Mouse (Mus musculus) CH12.LX (cell line): ENCODE measurements around the gene Gm9821. TPM values are rescaled to one million over a fixed set of nuclear protein-coding genes. Genes with fewer than 3 reads are reported as not detected.
A peak's percentile ranks its signal among the peaks of the same experiment; 100 is the strongest.

Experiments used
- DNase-seq: peaks from one replicate; pipeline ENCODE4 v3.0.0-alpha.2; 2013; ENCODE audit errors: extremely low read depth
- H3K27ac ChIP-seq: 2 replicates; pipeline ENCODE4 v1.5.1; 2012; ENCODE audit warnings: low read depth, mild to moderate bottlenecking, control low read depth, moderate library complexity; ENCODE audit not compliant: insufficient read depth
- H3K27me3 ChIP-seq: replicated peaks from 2 replicates; pipeline ENCODE3; 2012; ENCODE audit warnings: inconsistent platforms
- H3K36me3 ChIP-seq, 2 experiments: replicated peaks in 1 of 2; 2 replicates each; pipeline versions ENCODE3 to v1.6.1; 2012; ENCODE audit warnings: inconsistent platforms in 1 of 2, low read length in 1 of 2, mild to moderate bottlenecking in 1 of 2, mixed read lengths in 1 of 2, moderate library complexity in 1 of 2; ENCODE audit not compliant: control insufficient read depth in 1 of 2, insufficient read depth in 1 of 2
- H3K4me1 ChIP-seq, 2 experiments: 2 replicates each; pipeline ENCODE4 v1.6.1; 2012; ENCODE audit warnings: inconsistent platforms in 1 of 2, moderate library complexity in 1 of 2; ENCODE audit not compliant: insufficient read depth in 2 of 2, control insufficient read depth in 1 of 2
- H3K4me2 ChIP-seq: 2 replicates; pipeline ENCODE4 v1.6.1; 2012; ENCODE audit warnings: low read depth, mild to moderate bottlenecking, control low read depth; ENCODE audit not compliant: poor library complexity, insufficient read depth, severe bottlenecking
- H3K4me3 ChIP-seq, 3 experiments: fragments of 150-350 bp in 1 of 3; sonication (generic) in 1 of 3; replicated peaks in 1 of 3; 2 replicates each; pipeline versions ENCODE3 to v1.5.1; 2011 to 2012; ENCODE audit warnings: low read depth in 2 of 3, low read length in 2 of 3, mild to moderate bottlenecking in 2 of 3, moderate library complexity in 2 of 3, control low read depth in 1 of 3, improper control_type of control experiment in 1 of 3, inconsistent platforms in 1 of 3, mixed read lengths in 1 of 3; ENCODE audit not compliant: poor library complexity in 1 of 3
- H3K79me2 ChIP-seq: replicated peaks from 2 replicates; pipeline ENCODE4 v1.6.1; 2012; ENCODE audit warnings: mild to moderate bottlenecking, moderate library complexity; ENCODE audit not compliant: control insufficient read depth, poor library complexity, insufficient read depth, severe bottlenecking; ENCODE audit errors: extremely low read depth
- H3K9ac ChIP-seq: 2 replicates; pipeline ENCODE4 v1.6.1; 2012; ENCODE audit warnings: low read depth, mild to moderate bottlenecking, control low read depth, moderate library complexity; ENCODE audit not compliant: insufficient read depth
- H3K9me3 ChIP-seq: replicated peaks from 2 replicates; pipeline ENCODE3; 2012; ENCODE audit warnings: low read length, inconsistent platforms, mixed read lengths
- CHD2 ChIP-seq: IDR thresholded peaks from 2 replicates; pipeline ENCODE4 v1.6.1; 2011; ENCODE audit warnings: low read length, improper control_type of control experiment
- CTCF ChIP-seq, 2 experiments: IDR thresholded peaks in 1 of 2; conservative IDR thresholded peaks in 1 of 2; 2 replicates each; pipeline ENCODE4 v1.5.1; 2011 to 2012; ENCODE audit warnings: low read depth in 2 of 2, low read length in 2 of 2, improper control_type of control experiment in 1 of 2, inconsistent platforms in 1 of 2, mild to moderate bottlenecking in 1 of 2, moderate library complexity in 1 of 2
- ELF1 ChIP-seq: IDR thresholded peaks from 2 replicates; pipeline ENCODE4 v1.6.1; 2014; ENCODE audit warnings: low read depth, mild to moderate bottlenecking, inconsistent platforms, low read length, improper control_type of control experiment
- ETS1 ChIP-seq: conservative IDR thresholded peaks from 2 replicates; pipeline ENCODE4 v1.6.1; 2012; ENCODE audit warnings: low read depth, mild to moderate bottlenecking, inconsistent platforms, low read length, improper control_type of control experiment, moderate library complexity
- GABPA ChIP-seq: IDR thresholded peaks from 2 replicates; pipeline ENCODE4 v1.6.1; 2012; ENCODE audit warnings: low read depth, low read length, improper control_type of control experiment, inconsistent platforms; ENCODE audit not compliant: insufficient replicate concordance
- HCFC1 ChIP-seq: IDR thresholded peaks from 2 replicates; pipeline ENCODE4 v1.6.1; 2012; ENCODE audit warnings: low read depth, mild to moderate bottlenecking, inconsistent platforms, low read length, improper control_type of control experiment
- JUND ChIP-seq: conservative IDR thresholded peaks from 2 replicates; pipeline ENCODE4 v1.6.1; 2011; ENCODE audit warnings: low read depth, low read length, improper control_type of control experiment
- NELFE ChIP-seq: IDR thresholded peaks from 2 replicates; pipeline ENCODE4 v1.6.1; 2011; ENCODE audit warnings: low read depth, low read length, improper control_type of control experiment
- POLR2A ChIP-seq: IDR thresholded peaks from 2 replicates; pipeline ENCODE4 v1.6.1; 2011; ENCODE audit warnings: low read depth, mild to moderate bottlenecking, improper control_type of control experiment, low read length
- POLR2AphosphoS2 ChIP-seq: IDR thresholded peaks from 2 replicates; pipeline ENCODE4 v1.6.1; 2011; ENCODE audit warnings: low read depth, low read length, improper control_type of control experiment
- RAD21 ChIP-seq: IDR thresholded peaks from 2 replicates; pipeline ENCODE4 v1.6.1; 2011; ENCODE audit warnings: low read depth, mild to moderate bottlenecking, low read length, improper control_type of control experiment, moderate library complexity
- RCOR1 ChIP-seq: conservative IDR thresholded peaks from 2 replicates; pipeline ENCODE4 v1.6.1; 2012; ENCODE audit warnings: low read depth, mild to moderate bottlenecking, inconsistent platforms, low read length, improper control_type of control experiment
- SIN3A ChIP-seq: IDR thresholded peaks from 2 replicates; pipeline ENCODE4 v1.6.1; 2012; ENCODE audit warnings: low read length, improper control_type of control experiment, inconsistent platforms
- TCF12 ChIP-seq: IDR thresholded peaks from 2 replicates; pipeline ENCODE4 v1.6.1; 2014; ENCODE audit warnings: low read depth, mild to moderate bottlenecking, inconsistent platforms, low read length, improper control_type of control experiment
- USF2 ChIP-seq: conservative IDR thresholded peaks from 2 replicates; pipeline ENCODE4 v1.6.1; 2011; ENCODE audit warnings: low read depth, low read length, improper control_type of control experiment
- ZC3H11A ChIP-seq: IDR thresholded peaks from 2 replicates; pipeline ENCODE4 v1.6.1; 2012; ENCODE audit warnings: low read depth, mild to moderate bottlenecking, inconsistent platforms, low read length, improper control_type of control experiment
- ZKSCAN1 ChIP-seq: IDR thresholded peaks from 2 replicates; pipeline ENCODE4 v1.6.1; 2012; ENCODE audit warnings: low read depth, inconsistent platforms, low read length, improper control_type of control experiment, borderline replicate concordance
- ZMIZ1 ChIP-seq: IDR thresholded peaks from 2 replicates; pipeline ENCODE4 v1.6.1; 2012; ENCODE audit warnings: low read depth, mild to moderate bottlenecking, inconsistent platforms, low read length, improper control_type of control experiment
- ZNF384 ChIP-seq: IDR thresholded peaks from 2 replicates; pipeline ENCODE4 v1.6.1; 2012; ENCODE audit warnings: low read depth, low read length, improper control_type of control experiment, inconsistent platforms
- dilution Hi-C: fragments of 300-500 bp; cut with MboI; formaldehyde crosslinking; loops from 2 replicates; pipeline ENCODE4 v1.14.3; 2020; ENCODE audit warnings: low sequenced_read_pairs; ENCODE audit not compliant: extremely low pct_unique_long_range_greater_than_20kb, extremely low pct_ligation_motif_present
- in situ Hi-C: fragments of 300-500 bp; cut with MboI; formaldehyde crosslinking; loops from 3 replicates; pipeline ENCODE4 v1.14.3; 2019; ENCODE audit warnings: low sequenced_read_pairs, low pct_ligation_motif_present, low pct_unique_long_range_greater_than_20kb, mixed read lengths
- polyA plus RNA-seq: library from polyadenylated mRNA; unstranded; fragments of >175 nt; gene quantifications from 2 replicates; pipeline ENCODE4 v1.2.1, GENCODE M21; 2012; ENCODE audit warnings: low read depth; ENCODE audit not compliant: insufficient read length
- total RNA-seq, 2 experiments: library from RNA; depleted of rRNA; stranded (reverse); fragments of 300-350 nt in 1 of 2; fragments of >200 nt in 1 of 2; gene quantifications; 2 replicates each; pipeline ENCODE4 v1.2.3; 2012 to 2014

Gene Gm9821
- total and polyA plus RNA-seq, 3 experiments = 0.25 to 3.8 TPM; not detected in 1

GRCm38 (mm10) chr2:91920130-91920529 lies 25.4 kb upstream of the Gm9821 start:
- Histone ChIP-seq H3K4me2 (no peak overlapping the region), H3K9ac (no peak overlapping the region), H3K27ac (no peak overlapping the region), H3K9me3 (no peaks in the 10 kb centered on the region), H3K79me2 (no peaks in the 10 kb centered on the region; the same call in 1 of the 2 replicates), H3K4me3 (no peak overlapping the region), H3K27me3 (no peaks in the 10 kb centered on the region), H3K36me3 (peaks cover 18 to 58% of the 10 kb centered on the region in 2 experiments), H3K4me1 (peaks cover 7 to 16% of the 10 kb centered on the region in 2 experiments)
- in situ Hi-C loops (loop anchor here (10.0 kb wide), 1 partner anchor 145 kb away; no protein-coding TSS in a partner anchor), dilution Hi-C loops (no loop called here)
- TF ChIP-seq USF2 = no peak
- DNase-seq = no peak

GRCm38 (mm10) chr2:91921181-91921789 lies 24.2 kb upstream of the Gm9821 start:
- H3K9ac ChIP-seq = no peak overlapping the region
- H3K4me3 ChIP-seq = peak overlapping the region in 2 of 3 experiments; percentile 69 to 70
- peak overlapping the region; percentile 87; the same call in 1 of the 2 replicates for H3K4me2 ChIP-seq
- dilution Hi-C loops (no loop called here), in situ Hi-C loops (loop anchor here (10.0 kb wide), 1 partner anchor 146 kb away; no protein-coding TSS in a partner anchor)
- peaks cover 10 to 27% of the 10 kb centered on the region in 2 experiments for H3K4me1 ChIP-seq
- no peaks in the 10 kb centered on the region for H3K27me3 ChIP-seq
- peaks cover 16 to 58% of the 10 kb centered on the region in 2 experiments for H3K36me3 ChIP-seq
- DNase-seq = no peak
- no peak for TF ChIP-seq ZKSCAN1
- TF ChIP-seq GABPA = no peak
- no peak for TF ChIP-seq ETS1
- TF ChIP-seq RCOR1 = no peak
- TF ChIP-seq ZNF384 = no peak
- no peak for TF ChIP-seq POLR2A
- TF ChIP-seq JUND = no peak
- TF ChIP-seq HCFC1 = no peak
- no peak for TF ChIP-seq ELF1
- no peak for TF ChIP-seq ZMIZ1
- no peak for TF ChIP-seq TCF12
- TF ChIP-seq POLR2AphosphoS2 = no peak
- no peak for TF ChIP-seq NELFE
- TF ChIP-seq USF2 = no peak
- TF ChIP-seq SIN3A = no peak
- TF ChIP-seq CHD2 = no peak
- TF ChIP-seq ZC3H11A = no peak
- TF ChIP-seq CTCF (conservative IDR thresholded peaks at IDR 0.05 in 1 of 2, IDR thresholded peaks at IDR 0.05 in 1 of 2; ENCODE audit: low read depth in 2 of 2, low read length in 2 of 2) = no peak
- no peak for TF ChIP-seq RAD21
- no peaks in the 10 kb centered on the region for H3K9me3 ChIP-seq
- H3K27ac ChIP-seq = no peak overlapping the region
- no peaks in the 10 kb centered on the region; the same call in 1 of the 2 replicates for H3K79me2 ChIP-seq
